Mouse (Mus musculus): Measurements from ENCODE around the gene Tnfrsf11a.

- no peak for TF ChIP-seq CTCF (IDR thresholded peaks at IDR 0.05; ENCODE audit: extremely low read depth, insufficient read depth, low read length)
- no peak for TF ChIP-seq POLR2A (IDR thresholded peaks at IDR 0.05; ENCODE audit: extremely low read depth, insufficient read depth, low read length)
These were observed 22.4 kb downstream of the Tnfrsf11a start for GRCm38 (mm10) chr1:105802941-105803340.
